Mouse (Mus musculus): ENCODE measurements around the gene Ctxn1. TPM values are rescaled to one million over a fixed set of nuclear protein-coding genes. Genes with fewer than 3 reads are reported as not detected.
A peak's percentile ranks its signal among the peaks of the same experiment; 100 is the strongest.

The Ctxn1 gene
- total RNA-seq, 2 experiments from 2014 or later = 519 to 574 TPM

GRCm38 (mm10) chr8:4216296-4216695 lies 42.8 kb downstream of the Ctxn1 start:
- peak in 1 of 2 experiments; percentile 22 for DNase-seq (ENCODE audit: low spot score in 2 of 2)

DNA sequence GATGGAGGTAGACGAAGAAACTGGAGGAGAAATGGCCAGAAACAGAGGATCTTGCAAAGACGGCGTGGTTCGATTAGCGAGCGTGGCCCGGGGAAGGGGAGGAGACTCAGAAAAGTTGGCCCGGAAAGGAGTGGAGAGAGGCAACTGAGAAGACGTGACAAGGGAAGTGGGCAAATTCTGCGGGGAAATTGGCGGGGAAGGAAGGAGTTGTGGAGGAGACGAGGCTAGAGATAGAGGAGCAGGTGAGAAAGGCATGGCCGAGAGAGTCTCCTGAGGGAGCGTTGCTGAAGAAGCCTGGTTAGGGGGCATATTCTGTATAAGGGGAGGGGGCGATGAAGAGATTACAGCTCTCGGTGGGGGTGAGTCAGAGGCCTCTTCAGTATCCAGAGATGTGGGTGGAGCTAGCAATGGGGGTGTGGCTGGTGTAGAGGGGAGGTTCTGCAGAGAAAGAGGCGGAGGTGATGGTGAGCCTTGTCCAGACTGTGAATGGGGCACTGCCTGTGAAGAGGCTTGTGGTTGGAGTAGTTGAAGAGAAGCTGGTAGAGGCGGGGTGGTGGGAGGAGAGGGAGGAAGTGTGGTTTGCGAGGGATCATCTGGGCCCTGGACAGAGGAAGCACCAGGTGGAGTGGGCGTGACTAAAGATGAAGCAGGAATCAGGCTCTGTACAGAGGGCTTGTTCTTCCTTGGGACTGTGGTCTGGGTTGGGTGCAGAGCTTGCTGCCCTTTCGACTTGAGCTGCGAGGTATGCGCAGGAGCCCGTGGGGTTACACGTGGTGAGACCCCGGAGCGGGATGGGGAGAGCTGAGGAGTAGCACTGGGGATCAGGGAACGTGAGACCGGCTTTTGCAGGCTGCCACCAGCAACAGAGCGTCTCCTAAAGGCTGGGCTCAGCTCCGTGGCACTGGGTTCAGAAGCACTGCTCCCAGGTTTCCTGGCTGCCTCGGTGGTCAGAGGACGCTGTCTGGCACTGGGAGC lies 44.8 kb downstream of the Ctxn1 start:
- DNase-seq (ENCODE audit: low spot score in 2 of 2) = peak in 1 of 2 experiments; percentile 25

GRCm38 (mm10) chr8:4213210-4214005 lies 45.7 kb downstream of the Ctxn1 start:
- no peak for DNase-seq (ENCODE audit: low spot score in 2 of 2)

DNA sequence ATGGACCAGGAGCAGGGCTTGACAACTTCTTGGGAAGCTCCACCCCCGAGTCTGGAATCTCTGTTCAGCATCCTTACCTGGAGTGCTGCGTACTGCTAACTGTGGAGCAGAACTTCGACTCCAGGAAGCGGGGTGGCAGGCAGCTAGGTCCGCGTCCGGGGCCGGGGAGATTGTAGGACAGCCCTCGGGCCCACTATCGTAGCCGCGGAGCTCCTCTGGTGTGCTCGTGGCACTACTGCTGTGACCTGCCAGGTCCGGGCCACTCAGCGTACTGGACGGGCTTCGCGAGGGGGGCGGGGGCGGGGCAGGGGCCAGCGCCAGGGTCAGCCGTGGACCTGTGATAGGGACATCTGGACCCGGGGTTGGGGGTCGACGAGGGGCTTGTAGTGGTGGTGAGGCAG lies 46.3 kb downstream of the Ctxn1 start:
- DNase-seq (ENCODE audit: low spot score in 2 of 2) = no peak

DNA sequence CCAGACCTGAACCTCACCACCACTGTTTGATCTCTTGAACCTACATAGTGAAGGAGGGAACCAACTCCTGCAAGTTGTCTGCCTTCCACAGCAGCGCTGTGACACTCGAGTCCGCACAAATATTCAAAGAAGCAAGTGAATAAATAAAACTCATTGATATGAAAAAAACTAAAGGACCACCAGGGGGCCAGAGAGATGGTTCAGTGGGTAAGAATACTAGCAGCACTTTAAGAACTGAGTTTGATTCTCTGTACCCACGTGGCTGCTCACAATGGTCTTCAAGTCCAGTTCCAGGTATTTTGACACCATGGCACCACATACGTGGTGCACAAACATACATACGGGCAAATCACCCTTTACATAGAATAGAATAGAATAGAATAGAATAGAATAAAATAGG lies 48.0 kb downstream of the Ctxn1 start:
- DNase-seq (ENCODE audit: low spot score in 2 of 2) = no peak

Other genes with a start within 250 kb of the Ctxn1 start
- gene Cd209f, start 153.4 kb downstream of the Ctxn1 start, total RNA-seq (2021) = 1 to 10 TPM in 1 of 2 experiments, under 1 TPM in 1; 0.94 to 1.4 TPM
- gene Cd209g, start 125.2 kb downstream of the Ctxn1 start, total RNA-seq (2021) = 1 to 10 TPM in 1 of 2 experiments, under 1 TPM in 1; 0.37 to 1.4 TPM
- 100 to 1,000 TPM in 1 of 2 experiments, 10 to 100 TPM in 1; 98.1 to 102 TPM for gene Evi5l, start 92.7 kb downstream of the Ctxn1 start, total RNA-seq (2021)
- gene Prr36, start 41.8 kb downstream of the Ctxn1 start, total RNA-seq (2021) = 10 to 100 TPM; 32.7 to 41.9 TPM
- under 1 TPM in 1 of 2 experiments, not detected in 1; 0.33 TPM for gene Lrrc8e, start 32.4 kb downstream of the Ctxn1 start, total RNA-seq (2021)
- gene Map2k7, start 20.5 kb downstream of the Ctxn1 start, total RNA-seq (2021) = 100 to 1,000 TPM in 1 of 2 experiments, 10 to 100 TPM in 1; 92.3 to 108 TPM
- not detected for gene Gm49320, start 20.4 kb downstream of the Ctxn1 start, total RNA-seq (2021)
- 1 to 10 TPM; 9.5 TPM for gene Tgfbr3l, start 11.1 kb downstream of the Ctxn1 start, total RNA-seq (2021)
- gene Snapc2, start 6.2 kb downstream of the Ctxn1 start, total RNA-seq (2021) = 10 to 100 TPM; 30.6 to 31.8 TPM
- gene Timm44, start 16.6 kb upstream of the Ctxn1 start, total RNA-seq (2021) = 10 to 100 TPM; 59.0 to 69.1 TPM
- gene Ccl25, start 65.9 kb upstream of the Ctxn1 start, total RNA-seq (2021) = 10 to 100 TPM; 19.6 to 19.9 TPM
- 10 to 100 TPM; 73.3 to 77.0 TPM for gene Elavl1, start 66.1 kb upstream of the Ctxn1 start, total RNA-seq (2021)
- 10 to 100 TPM; 43.6 to 48.1 TPM for gene Cers4, start 233.8 kb upstream of the Ctxn1 start, total RNA-seq (2021)

All from left cerebral cortex, adult 18-20 months (tissue).